Mouse (Mus musculus): ENCODE measurements around the gene Rheb.
"Not testable (repeated sequence)": the region's sequence is repeated elsewhere in the genome, so short reads cannot be mapped to it uniquely, and the experiment has no call there.

Gene Rheb

DNA sequence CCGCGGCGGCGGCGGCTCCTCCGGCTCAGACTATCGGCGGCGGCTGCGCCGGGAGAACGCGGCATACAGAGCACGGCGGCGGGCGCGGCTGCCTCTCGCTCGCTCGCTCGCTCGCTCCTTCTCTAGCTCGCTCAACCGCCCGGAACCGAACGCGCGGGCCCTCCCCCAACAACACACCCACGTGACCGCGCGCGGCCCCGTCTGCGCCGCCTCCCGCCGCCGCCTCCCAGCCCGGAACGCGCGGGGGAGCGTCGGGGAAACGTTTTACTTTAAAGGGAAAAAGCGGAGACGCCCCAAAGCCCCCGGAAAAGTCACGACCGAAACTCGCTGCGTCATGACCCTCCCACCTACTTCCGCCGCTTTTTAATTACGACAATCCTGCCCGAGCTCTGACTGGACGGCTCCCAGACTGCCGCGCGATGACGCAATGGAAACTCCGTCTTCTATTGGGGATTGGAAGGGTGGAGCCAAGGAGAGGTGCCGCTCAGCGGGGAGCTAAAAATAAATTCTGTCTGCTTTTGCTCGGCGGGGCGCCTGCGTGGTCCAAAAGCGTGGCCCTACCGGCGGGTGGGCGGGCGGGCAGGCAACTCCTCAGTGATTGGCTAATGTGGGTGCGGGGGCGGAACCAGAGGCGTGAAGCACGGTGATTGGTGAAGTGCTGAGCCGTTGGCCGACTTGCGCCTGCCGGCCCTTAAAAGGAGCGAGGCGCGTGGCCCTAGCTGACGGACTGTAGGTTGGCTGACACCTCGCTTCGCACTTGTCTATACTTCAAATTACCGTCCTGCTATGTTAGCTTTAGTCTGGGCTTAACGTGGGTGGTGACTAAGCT, at the start of gene Rheb:
Rheb (minus strand) TSS at position 351 of the 829 bp plus-strand sequence.
- DNase-seq: peak; percentile 100

DNA sequence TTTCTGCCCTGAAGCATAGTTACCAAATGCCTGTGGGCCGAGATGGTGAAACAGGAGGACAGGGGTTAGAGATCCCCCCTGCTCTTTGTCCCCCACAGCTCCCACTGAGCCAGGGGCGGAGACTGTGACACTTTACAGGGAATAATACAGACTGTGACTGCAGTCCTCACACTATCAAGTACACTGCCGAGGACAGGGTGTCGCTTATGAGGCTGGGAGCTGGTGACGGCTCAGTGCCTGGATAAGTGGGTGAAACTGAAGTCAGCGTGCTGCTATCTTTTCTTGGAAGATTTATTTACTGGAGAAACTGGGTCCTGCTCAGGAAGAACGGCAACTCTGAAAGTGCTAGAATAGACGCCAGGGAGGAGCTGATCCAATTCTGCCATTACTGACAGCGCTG, 47.4 kb upstream of the Rheb start:
- DNase-seq: no peak

- DNase-seq: no peak
These were observed 46.6 kb upstream of the Rheb start for GRCm38 (mm10) chr5:24888874-24889591.

GRCm38 (mm10) chr5:24887271-24887670, 44.8 kb upstream of the Rheb start:
- DNase-seq: no peak

- DNase-seq: no peak
These were observed 36.3 kb upstream of the Rheb start for GRCm38 (mm10) chr5:24878713-24879112.

DNA sequence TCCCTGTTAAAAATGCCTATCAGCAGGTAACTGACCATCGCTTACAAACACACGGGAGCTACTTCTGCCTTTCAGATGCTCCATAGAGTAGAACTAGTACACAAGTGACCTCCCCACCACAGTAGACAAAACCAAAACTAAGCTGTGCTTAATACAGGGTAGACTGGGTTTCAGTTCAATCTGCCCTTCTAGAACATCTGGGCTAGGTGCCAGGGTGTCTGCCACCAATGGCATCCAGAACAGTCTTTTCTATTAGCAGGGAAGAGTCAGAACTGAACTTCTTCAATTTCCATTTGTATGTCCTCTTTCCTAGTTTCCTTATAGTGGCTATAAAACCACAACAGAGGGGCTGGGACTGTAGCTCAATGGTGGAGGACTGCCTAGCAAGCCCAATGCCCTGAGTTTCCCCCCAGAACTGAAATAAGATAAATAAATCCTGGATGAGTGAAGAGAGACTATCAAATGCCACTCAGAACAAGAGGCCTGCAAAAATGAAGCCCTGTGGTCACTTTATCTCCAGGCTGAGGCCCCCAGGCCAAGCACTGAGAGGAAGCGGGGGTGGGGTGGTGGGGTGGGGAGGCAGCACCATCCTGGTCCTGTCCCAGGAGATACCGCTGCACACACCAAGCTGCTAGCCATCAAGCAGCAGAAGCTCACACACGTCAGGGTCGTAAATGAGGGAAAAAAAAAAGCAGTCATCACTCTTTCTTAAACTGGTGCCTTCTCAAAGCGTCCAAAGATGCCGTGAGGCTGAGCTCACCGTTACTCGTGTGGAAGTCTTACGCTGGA, 35.6 kb upstream of the Rheb start:
- DNase-seq: no peak

- DNase-seq: no peak
These were observed 34.2 kb upstream of the Rheb start for GRCm38 (mm10) chr5:24876653-24877052.

DNA sequence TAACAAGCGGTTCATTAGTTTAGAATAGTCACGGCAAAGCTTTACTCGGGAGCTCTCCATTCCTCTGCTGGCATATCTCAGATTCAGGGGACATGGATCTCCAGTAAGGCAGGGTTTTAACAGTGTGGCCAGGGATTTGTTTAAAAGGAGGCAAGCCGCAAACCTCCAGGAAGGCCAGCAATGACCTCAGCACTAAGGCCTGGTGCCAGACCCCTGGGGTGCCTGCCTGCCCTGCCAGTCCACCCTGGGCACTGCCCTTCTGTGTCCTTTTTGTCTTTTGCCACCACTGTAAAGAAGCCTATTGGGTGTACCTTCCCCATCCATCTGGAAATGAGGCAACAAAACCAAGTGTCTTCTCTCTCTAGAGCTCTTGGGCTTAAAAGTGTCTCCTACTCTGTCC, 31.7 kb upstream of the Rheb start:
- DNase-seq: no peak

- DNase-seq: no peak
These were observed 30.8 kb upstream of the Rheb start for GRCm38 (mm10) chr5:24873221-24873620.

GRCm38 (mm10) chr5:24871276-24871675, 28.9 kb upstream of the Rheb start:
- DNase-seq: peak; percentile 23 to 36

- DNase-seq: no peak
These were observed 27.4 kb upstream of the Rheb start for GRCm38 (mm10) chr5:24869796-24870289.

DNA sequence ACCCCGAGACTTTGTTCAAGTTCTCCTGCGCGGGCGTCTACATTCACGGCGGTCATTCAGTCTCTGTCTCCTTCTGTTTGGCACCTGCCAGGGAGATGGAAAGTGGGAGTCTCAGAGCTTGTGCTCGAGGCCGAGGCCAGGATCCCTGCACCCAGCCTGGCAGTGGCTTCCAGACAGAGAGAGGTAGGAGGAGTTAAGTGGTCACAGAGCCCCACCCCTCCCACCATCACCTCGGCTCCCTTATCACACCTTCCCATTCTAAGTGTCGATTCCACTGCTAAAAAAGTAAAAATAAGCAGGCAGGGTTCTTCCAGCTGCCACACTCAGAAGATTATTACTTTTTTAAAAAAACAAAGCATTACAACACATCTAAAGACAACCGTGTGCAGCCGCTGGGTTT, 21.4 kb upstream of the Rheb start:
- DNase-seq: no peak

DNA sequence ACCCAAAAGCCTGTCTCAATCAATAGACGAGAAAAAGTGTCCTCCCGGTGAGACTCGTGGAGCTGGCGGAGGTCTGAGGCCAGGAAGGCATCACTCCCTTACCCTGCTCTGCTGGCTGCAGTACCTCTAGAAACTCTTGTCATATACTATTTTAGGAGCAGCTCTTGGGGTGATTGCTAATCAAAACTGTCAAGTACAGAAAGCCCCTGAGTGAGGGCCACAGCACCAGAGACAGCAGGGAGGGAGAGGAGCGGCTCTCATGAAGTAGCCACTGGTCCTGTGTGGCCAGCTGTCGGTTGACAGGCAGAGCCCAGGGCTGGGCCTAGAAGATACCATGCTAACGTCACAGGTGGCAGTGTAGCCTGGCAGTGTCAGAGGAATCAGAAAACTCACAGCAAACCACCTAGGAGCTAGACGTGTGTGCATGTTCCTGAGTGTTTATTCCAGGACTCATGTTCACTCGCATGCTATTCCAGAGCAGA, 19.1 kb upstream of the Rheb start:
- DNase-seq: no peak

DNA sequence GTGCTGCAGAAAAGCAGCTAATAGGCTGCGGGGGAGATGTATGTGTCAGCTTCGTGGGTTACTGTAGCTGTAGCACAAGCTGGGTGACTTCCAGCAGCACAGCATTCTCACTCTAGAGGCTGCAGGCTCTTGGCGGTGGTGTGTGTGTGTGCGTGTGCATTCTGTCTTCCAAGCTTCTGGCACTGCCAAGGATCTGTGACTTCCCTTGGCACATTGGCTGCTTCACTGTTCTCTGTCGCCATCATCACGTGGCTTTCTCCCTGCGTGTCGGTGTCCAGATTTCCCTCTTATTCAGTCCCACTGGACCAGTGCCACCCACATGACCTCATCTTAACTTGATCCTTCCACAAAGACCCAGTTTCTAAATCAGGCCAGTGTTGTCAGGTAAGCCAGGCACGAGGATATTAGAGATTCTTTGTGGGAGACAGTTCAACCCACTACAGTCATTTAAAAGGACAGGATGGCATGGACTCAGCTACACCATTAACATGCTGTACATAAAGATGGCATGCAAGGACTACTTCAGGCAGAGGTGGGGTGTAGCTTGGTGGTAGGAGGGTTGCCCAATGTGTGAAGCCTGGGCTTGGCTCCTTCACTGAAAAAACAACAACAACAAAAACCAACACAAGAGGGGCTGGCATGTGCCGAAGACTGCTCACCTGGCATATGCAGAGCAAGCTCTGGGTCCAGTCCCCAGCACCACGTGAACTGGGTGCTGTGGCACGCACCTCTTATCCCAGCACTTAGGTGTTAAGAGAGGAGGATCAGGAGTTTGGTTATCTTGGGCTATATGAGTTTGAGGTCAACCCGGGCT, 18.4 kb upstream of the Rheb start:
- DNase-seq: peak; percentile 27 to 28

- DNase-seq: no peak
These were observed 17.5 kb upstream of the Rheb start for GRCm38 (mm10) chr5:24859771-24860540.

- DNase-seq: no peak
These were observed 12.6 kb upstream of the Rheb start for GRCm38 (mm10) chr5:24854827-24855600.

DNA sequence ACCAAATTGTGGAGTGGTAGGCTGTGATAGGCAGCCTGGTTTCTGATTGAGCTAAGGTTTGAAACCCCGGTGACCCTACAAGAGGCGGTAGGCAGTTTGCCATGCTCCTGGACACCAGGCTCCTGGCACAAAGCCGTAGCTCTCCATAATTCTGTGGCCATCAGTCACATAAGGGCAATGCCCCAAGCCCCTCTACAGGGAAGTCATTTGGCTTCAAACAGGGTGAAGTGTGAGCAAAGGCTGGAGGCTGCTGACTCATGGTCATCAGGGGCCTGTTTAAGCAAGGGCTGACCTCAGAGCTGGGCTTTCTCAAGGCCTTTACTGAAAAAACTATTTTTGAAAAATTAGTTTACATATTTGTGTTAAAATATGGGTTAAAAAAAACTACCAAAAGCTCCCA, 11.8 kb upstream of the Rheb start:
- peak in 1 of 2 experiments; percentile 18 for DNase-seq

GRCm38 (mm10) chr5:24848261-24848660, 5.8 kb upstream of the Rheb start:
- not testable (repeated sequence) for DNase-seq

- DNase-seq: no peak
These were observed 1.4 kb upstream of the Rheb start for GRCm38 (mm10) chr5:24843841-24844240.

- no peak for DNase-seq
These were observed 665 bp upstream of the Rheb start for GRCm38 (mm10) chr5:24843103-24843475.

Measured in lung, adult 18-20 months (tissue).